Mouse (Mus musculus) activated CD4-positive, CD25-positive, alpha-beta regulatory T cell (primary cell): ENCODE data around the gene Stx18. TPM values are rescaled to one million over a fixed set of nuclear protein-coding genes. Genes with fewer than 3 reads are reported as not detected.

Source experiments
- polyA plus RNA-seq, 2 experiments: library from polyadenylated mRNA; unstranded; fragments of 100-300 nt; shearing (Covaris generic); gene quantifications; one replicate each; pipeline ENCODE4 v1.2.1; 2017

Gene Stx18
- polyA plus RNA-seq = 10 to 100 TPM; 31.6 to 43.9 TPM

DNA sequence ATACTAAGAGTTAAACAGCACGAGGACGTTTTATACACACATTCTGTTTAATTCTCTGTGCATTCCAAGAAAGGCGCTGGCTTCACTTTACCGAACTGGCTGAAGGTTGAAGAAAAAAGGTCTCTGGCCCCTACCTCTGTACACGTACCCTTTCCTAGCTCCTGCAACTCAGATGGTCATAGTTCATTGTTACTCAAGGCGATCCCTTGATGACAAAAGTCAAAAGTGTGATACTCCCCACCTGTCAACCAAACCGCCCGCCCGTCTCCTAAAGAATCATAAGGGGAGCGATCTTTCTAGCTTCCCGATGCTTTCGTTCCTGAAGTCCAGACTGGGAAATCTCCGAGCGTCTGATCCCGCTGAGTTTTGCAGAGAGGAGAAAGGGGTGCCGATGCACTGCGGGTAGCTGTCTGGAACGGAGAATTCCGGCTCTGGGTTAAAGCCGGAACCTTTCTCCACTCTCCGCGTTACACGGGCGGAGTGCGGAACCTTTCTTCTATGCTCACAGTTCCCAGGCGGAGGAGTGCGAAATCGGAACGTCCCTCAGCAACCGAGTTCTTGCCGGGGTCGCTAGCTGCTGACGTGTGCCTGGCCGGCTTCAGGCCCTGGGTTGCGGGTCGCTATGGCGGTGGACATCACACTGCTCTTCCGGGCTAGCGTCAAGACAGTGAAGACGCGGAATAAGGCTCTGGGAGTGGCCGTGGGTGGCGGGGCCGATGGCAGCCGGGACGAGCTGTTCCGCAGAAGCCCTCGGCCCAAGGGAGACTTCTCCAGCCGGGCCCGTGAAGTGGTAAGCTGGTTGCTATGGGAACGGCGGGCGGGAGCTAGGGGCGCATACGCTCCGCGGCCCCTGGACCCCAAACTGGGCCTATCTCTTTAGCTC, at the start of gene Stx18:
TSS of gene Stx18 (plus strand) at position 33 of the 883 bp plus-strand sequence.

DNA sequence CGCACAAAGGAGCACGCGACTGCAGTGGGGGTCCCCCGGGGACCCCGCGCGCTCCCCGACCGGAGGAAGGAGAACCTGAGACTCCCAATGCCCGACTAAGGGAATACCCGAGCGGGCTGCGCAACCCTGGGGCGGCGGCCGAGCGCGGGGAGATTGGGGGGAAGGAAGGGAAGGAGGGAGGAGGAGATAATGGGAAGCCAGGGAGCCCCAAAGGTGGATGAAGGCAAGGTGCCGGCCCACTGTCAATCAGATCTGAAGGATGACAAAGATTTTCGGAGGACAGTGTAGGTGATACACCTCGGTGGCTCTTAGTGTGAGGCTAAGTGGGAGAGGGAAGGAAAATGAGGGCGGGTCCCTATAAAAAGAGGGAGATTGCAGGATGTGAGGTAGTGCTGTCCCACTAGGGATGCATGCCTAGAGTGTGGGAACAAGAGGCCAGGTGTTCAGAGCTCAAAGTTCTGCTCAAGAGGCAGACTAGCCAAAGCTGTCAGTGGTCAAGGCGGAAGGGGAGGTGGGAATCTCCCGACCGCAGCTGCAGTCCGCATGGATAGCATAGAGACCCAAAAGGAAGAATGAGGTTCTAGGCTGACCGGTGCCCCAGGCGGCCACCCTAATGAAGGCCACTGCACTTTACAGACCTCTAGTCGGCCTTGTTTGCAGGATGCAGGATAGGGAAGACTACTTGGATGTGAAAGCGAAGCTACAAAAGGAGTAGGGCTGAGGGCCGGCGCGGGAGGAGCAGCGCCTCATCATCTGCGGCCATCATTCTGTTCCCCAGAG, 121.3 kb downstream of the Stx18 start, which contains the start of gene Nsg1:
TSS of gene Nsg1 (minus strand) at position 274 of the 780 bp plus-strand sequence.

Other genes with a start within 250 kb of the Stx18 start
- not detected for gene Msx1, start 214.2 kb upstream of the Stx18 start, polyA plus RNA-seq
- under 1 TPM; 0.38 TPM for gene Nsg1, start 121.2 kb downstream of the Stx18 start, polyA plus RNA-seq
- gene Zbtb49, start 181.7 kb downstream of the Stx18 start, polyA plus RNA-seq = 10 to 100 TPM; 12.4 to 18.6 TPM
- gene Lyar, start 181.7 kb downstream of the Stx18 start, polyA plus RNA-seq = 10 to 100 TPM; 43.4 to 57.6 TPM
- gene Tmem128, start 221.4 kb downstream of the Stx18 start, polyA plus RNA-seq = 100 to 1,000 TPM; 129 to 144 TPM
- gene Otop1, start 237.2 kb downstream of the Stx18 start, polyA plus RNA-seq = under 1 TPM in 1 of 2 experiments, not detected in 1; 0.20 TPM